ENCODE assay signal across 19 mouse cellular contexts in genomic region chr14:33208331-33208730, GRCm38 (mm10).
"Had no signal": no experiment of that assay in that cellular context is flagged by ENCODE, and none has a peak within 500 bp of the region (broad histone marks: within the 10 kb centered on the region; RNA-seq: fewer than 3 reads in every experiment).

No protein-coding gene starts in this region.

- H3K4me1 ChIP-seq: midbrain, embryonic 12.5 days; neural tube, embryonic 13.5 days had no signal

- H3K36me3 ChIP-seq: midbrain, embryonic 10.5 days; midbrain, embryonic 12.5 days; neural tube, embryonic 13.5 days; neural tube, embryonic 15.5 days had no signal

- H3K9me3 ChIP-seq: midbrain, embryonic 10.5 days; midbrain, embryonic 12.5 days; neural tube, embryonic 13.5 days; neural tube, embryonic 15.5 days had no signal

- H3K27ac ChIP-seq: midbrain, embryonic 10.5 days; midbrain, embryonic 12.5 days; neural tube, embryonic 13.5 days; neural tube, embryonic 15.5 days had no signal

- DNase-seq: lung, adult 18-20 months; lung, embryonic 14.5 days; lung, postnatal 10 days; lung, postnatal 4 days; midbrain, embryonic 14.5 days; retina, postnatal 1 day; right cerebral cortex, adult 18-20 months; right cerebral cortex, postnatal 25 days; right cerebral cortex, postnatal 4 days; spleen, adult 18-20 months; thymus, adult 2 months; thymus, postnatal 25 days; thymus, postnatal 4 days had no signal

- H3K4me2 ChIP-seq: lung, embryonic 14.5 days; midbrain, embryonic 12.5 days; neural tube, embryonic 13.5 days; neural tube, embryonic 15.5 days had no signal

- H3K27me3 ChIP-seq: midbrain, embryonic 12.5 days had no signal

- ATAC-seq: midbrain, embryonic 16.5 days had no signal

- H3K4me3 ChIP-seq: midbrain, embryonic 10.5 days; midbrain, embryonic 12.5 days; myocyte; neural tube, embryonic 13.5 days; neural tube, embryonic 15.5 days had no signal

- H3K9ac ChIP-seq: lung, embryonic 14.5 days; midbrain, embryonic 12.5 days; neural tube, embryonic 13.5 days; neural tube, embryonic 15.5 days had no signal
